Mouse (Mus musculus) neural tube, embryonic 13.5 days (tissue): ENCODE measurements around the gene Grik5. TPM values are rescaled to one million over a fixed set of nuclear protein-coding genes. Genes with fewer than 3 reads are reported as not detected.

ENCODE experiments used
- microRNA-seq: library from miRNA; unstranded; fragments of <30 nt; microRNA quantifications from one replicate; pipeline ENCODE4, GENCODE M21; 2016
- polyA plus RNA-seq: library from polyadenylated mRNA; unstranded; fragments of >200 nt; fragmentation: Nextera tagmentation; extraction: Ambion mirVana; gene quantifications from 2 replicates; pipeline ENCODE4 v1.2.1, GENCODE M21; 2015

Grik5 gene
- polyA plus RNA-seq, 1 experiment from 2014 or later: 15.3 TPM

Small RNA genes within 50 kb of the gene (microRNA-seq; reads per million reads assigned to microRNA genes)
- 0.74 reads per million for gene Mir6537
- gene Mir7046: 0.44 reads per million
- gene Mir7047: not detected

Other genes with a start within 250 kb of the Grik5 start
- 35.5 and 48.2 TPM in 2 replicates for gene Gm9844, start 210.1 kb downstream of the Grik5 start, polyA plus RNA-seq
- gene Lypd4, start 202.4 kb downstream of the Grik5 start, polyA plus RNA-seq: not detected in 2 replicates
- not detected in 2 replicates for gene Dmrtc2, start 202.3 kb downstream of the Grik5 start, polyA plus RNA-seq
- gene Rps19, start 188.0 kb downstream of the Grik5 start, polyA plus RNA-seq: 1,220 and 1,295 TPM in 2 replicates
- 0.31 and 0.33 TPM in 2 replicates for gene Cd79a, start 175.0 kb downstream of the Grik5 start, polyA plus RNA-seq
- gene Arhgef1, start 169.4 kb downstream of the Grik5 start, polyA plus RNA-seq: 61.9 and 63.8 TPM in 2 replicates
- 1.0 and 1.2 TPM in 2 replicates for gene Gm4881, start 127.9 kb downstream of the Grik5 start, polyA plus RNA-seq
- 255 and 276 TPM in 2 replicates for gene Rabac1, start 99.6 kb downstream of the Grik5 start, polyA plus RNA-seq
- 261 and 282 TPM in 2 replicates for gene Atp1a3, start 66.4 kb downstream of the Grik5 start, polyA plus RNA-seq
- gene Zfp574, start 221 bp upstream of the Grik5 start, polyA plus RNA-seq: 32.8 and 35.4 TPM in 2 replicates
- 28.0 and 29.4 TPM in 2 replicates for gene Pou2f2, start 107.4 kb upstream of the Grik5 start, polyA plus RNA-seq
- gene Dedd2, start 148.3 kb upstream of the Grik5 start, polyA plus RNA-seq: 16.6 and 17.7 TPM in 2 replicates
- 2.0 and 2.1 TPM in 2 replicates for gene Zfp526, start 149.1 kb upstream of the Grik5 start, polyA plus RNA-seq
- 16.5 and 16.8 TPM in 2 replicates for gene Gsk3a, start 165.5 kb upstream of the Grik5 start, polyA plus RNA-seq
- 4.9 and 8.0 TPM in 2 replicates for gene Erf, start 178.4 kb upstream of the Grik5 start, polyA plus RNA-seq
- 40.2 and 43.4 TPM in 2 replicates for gene Cic, start 195.4 kb upstream of the Grik5 start, polyA plus RNA-seq
- gene Pafah1b3, start 225.6 kb upstream of the Grik5 start, polyA plus RNA-seq: 525 and 535 TPM in 2 replicates
- gene Prr19, start 229.1 kb upstream of the Grik5 start, polyA plus RNA-seq: 2.1 and 2.9 TPM in 2 replicates
- 51.7 and 52.2 TPM in 2 replicates for gene Tmem145, start 233.8 kb upstream of the Grik5 start, polyA plus RNA-seq
- 18.3 TPM in 2 replicates for gene Megf8, start 244.8 kb upstream of the Grik5 start, polyA plus RNA-seq